Mouse (Mus musculus) intestine, postnatal 0 days (tissue): Measurements from ENCODE around the gene Rwdd2b. TPM values are rescaled to one million over a fixed set of nuclear protein-coding genes. Genes with fewer than 3 reads are reported as not detected.
A peak's percentile ranks its signal among the peaks of the same experiment; 100 is the strongest.

Source experiments
- ATAC-seq: fragments of 200-750 bp; cut with Nextera tagmentation; 2 replicates; pipeline ENCODE4 v1.8.0; 2017; ENCODE audit warnings: mild to moderate bottlenecking, moderate TSS enrichment, moderate library complexity
- H3K27ac ChIP-seq: fragments of 300-500 bp; sonication (generic); 2 replicates; pipeline ENCODE4 v1.5.1; 2014; ENCODE audit warnings: mild to moderate bottlenecking, low read depth, low read length, moderate library complexity
- H3K27me3 ChIP-seq: fragments of 300-500 bp; sonication (generic); replicated peaks from 2 replicates; pipeline ENCODE4 v1.6.1; 2014; ENCODE audit warnings: low read length, mixed read lengths; ENCODE audit not compliant: control insufficient read depth, insufficient read depth
- H3K36me3 ChIP-seq: fragments of 300-500 bp; sonication (generic); 2 replicates; pipeline ENCODE4 v1.6.1; 2014; ENCODE audit warnings: mild to moderate bottlenecking, moderate library complexity; ENCODE audit not compliant: control insufficient read depth, insufficient read depth
- H3K4me1 ChIP-seq: fragments of 300-500 bp; sonication (generic); replicated peaks from 2 replicates; pipeline ENCODE4 v1.6.1; 2014; ENCODE audit warnings: antibody characterized with exemption, low read length, mixed read lengths; ENCODE audit not compliant: control insufficient read depth, insufficient read depth
- H3K4me2 ChIP-seq: fragments of 300-500 bp; sonication (generic); replicated peaks from 2 replicates; pipeline ENCODE4 v1.6.1; 2014; ENCODE audit warnings: low read depth, mild to moderate bottlenecking, moderate library complexity
- H3K4me3 ChIP-seq: fragments of 300-500 bp; sonication (generic); 2 replicates; pipeline ENCODE4 v1.5.1; 2014; ENCODE audit warnings: low read depth, low read length
- H3K9ac ChIP-seq: fragments of 300-500 bp; sonication (generic); 2 replicates; pipeline ENCODE4 v1.6.1; 2014; ENCODE audit warnings: mild to moderate bottlenecking, low read depth, low read length
- H3K9me3 ChIP-seq: fragments of 300-500 bp; sonication (generic); 2 replicates; pipeline ENCODE4 v1.6.1; 2016; ENCODE audit warnings: mixed run types; ENCODE audit not compliant: control insufficient read depth
- CTCF ChIP-seq: sonication (generic); IDR thresholded peaks from 2 replicates; pipeline ENCODE4 v1.5.1; 2016; ENCODE audit warnings: low read depth, mild to moderate bottlenecking, control low read depth, antibody characterized with exemption, moderate library complexity
- WGBS: fragments of 180-500 bp; shearing (Covaris S2); extraction: QIAGEN DNeasy Blood & Tissue Kit; methylation state at CpG from one replicate; pipeline ENCODE4 v1.1.7; 2014; 5-methylcytosine and 5-hydroxymethylcytosine counted together
- polyA plus RNA-seq: library from polyadenylated mRNA; unstranded; fragments of >200 nt; fragmentation: Nextera tagmentation; extraction: Ambion mirVana; gene quantifications from 2 replicates; pipeline ENCODE4 v1.2.1, GENCODE M21; 2015

The Rwdd2b gene
- polyA plus RNA-seq, 1 experiment from 2014 or later = 21.1 TPM

DNA sequence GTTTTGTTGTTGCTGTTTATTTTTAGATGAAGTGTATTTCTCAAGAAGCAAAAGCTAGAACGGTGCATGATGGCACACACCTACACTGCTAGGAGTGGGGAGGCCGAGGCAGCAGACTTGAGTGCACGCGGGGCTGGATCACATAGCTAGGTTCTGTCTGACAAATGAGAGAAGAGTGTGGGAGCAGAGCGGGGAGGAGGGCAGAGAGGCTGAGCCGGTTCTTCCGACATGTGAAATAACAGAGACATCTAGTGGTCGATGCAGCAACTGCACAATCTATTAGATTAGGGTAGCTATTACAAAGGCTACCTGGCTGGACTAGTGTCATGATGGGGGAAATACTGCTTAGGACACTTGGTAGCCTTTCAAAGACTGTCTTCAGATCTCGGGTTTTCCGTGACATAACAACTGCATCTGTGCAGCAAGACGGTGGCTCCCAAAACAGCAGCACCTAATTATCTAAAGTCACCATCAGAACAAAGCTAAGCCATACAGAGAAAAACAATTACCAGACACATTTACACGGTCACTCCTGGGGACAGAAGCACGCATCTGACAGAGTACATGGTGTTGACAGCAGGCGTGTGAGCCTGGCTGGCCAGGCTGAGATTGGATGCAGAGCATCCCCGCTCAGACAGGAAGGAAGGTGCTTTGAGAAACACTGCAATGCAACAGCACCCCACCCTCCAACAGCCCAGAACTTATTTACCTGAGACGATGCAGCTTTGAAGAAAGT is 46.4 kb downstream of the Rwdd2b start:
- 51% methylated on average over 16 of the region's 16 CpGs for WGBS
- peak; percentile 82 for TF ChIP-seq CTCF
- ATAC-seq = peak; percentile 71
- Histone ChIP-seq H3K9ac (no peak overlapping the region), H3K4me1 (no peaks in the 10 kb centered on the region), H3K27me3 (no peaks in the 10 kb centered on the region), H3K9me3 (no peaks in the 10 kb centered on the region), H3K36me3 (peaks cover 58% of the 10 kb centered on the region), H3K4me2 (no peak overlapping the region), H3K27ac (no peak overlapping the region), H3K4me3 (no peak overlapping the region)

DNA sequence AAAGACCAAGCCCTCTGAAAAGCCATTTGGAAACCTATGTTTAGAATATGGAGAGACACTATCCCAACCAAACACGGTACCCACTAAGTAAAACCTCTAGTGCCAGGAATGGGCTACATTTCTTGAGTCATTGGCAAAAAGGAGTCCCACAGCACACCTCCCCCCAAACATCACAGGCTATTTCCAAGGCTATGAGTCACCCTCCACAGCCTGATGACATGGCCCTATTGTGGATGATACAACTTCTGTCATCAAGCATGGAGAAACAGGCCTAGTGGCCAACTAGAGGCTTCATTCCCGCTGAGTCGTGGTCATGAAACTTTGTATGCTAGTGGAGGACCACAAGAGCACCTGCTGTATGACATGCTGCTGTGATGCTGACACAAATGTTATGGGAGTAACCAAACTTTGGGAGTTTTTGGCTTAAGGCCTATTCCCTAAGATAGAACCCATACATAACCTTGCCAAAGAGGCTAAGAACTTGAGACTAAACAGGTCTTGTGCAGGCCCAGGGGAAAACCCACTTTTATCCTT is 52.9 kb downstream of the Rwdd2b start:
- H3K36me3 ChIP-seq = peaks cover 53% of the 10 kb centered on the region
- H3K4me1 ChIP-seq = no peaks in the 10 kb centered on the region
- no peak for ATAC-seq
- no peak overlapping the region for H3K4me2 ChIP-seq
- H3K9me3 ChIP-seq = no peaks in the 10 kb centered on the region
- no peaks in the 10 kb centered on the region for H3K27me3 ChIP-seq
- 97% methylated on average over 3 of the region's 3 CpGs for WGBS
- H3K4me3 ChIP-seq = no peak overlapping the region
- no peak overlapping the region for H3K9ac ChIP-seq
- no peak for TF ChIP-seq CTCF
- H3K27ac ChIP-seq = no peak overlapping the region

DNA sequence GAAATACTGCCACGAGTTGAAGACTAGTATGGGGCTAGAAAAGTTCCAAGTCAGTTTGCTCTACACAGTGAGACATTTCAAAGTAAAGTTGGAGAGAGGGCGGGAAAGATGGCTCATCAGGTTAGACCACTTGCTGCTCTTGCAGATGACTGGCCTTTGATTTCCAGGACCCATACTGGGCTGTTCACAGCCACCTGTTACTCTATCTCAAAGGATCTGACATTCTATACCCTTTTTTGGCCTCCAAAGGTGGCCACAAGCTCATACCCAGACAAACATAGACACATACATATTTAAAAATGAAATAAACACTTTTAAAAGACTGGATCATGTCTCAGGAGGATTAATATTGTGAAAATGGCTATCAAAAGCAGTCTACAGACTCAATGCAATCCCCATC is 56.0 kb downstream of the Rwdd2b start:
- Histone ChIP-seq H3K9me3 (no peaks in the 10 kb centered on the region), H3K36me3 (peaks cover 69% of the 10 kb centered on the region), H3K4me2 (no peak overlapping the region), H3K9ac (no peak overlapping the region), H3K4me1 (no peaks in the 10 kb centered on the region), H3K27me3 (no peaks in the 10 kb centered on the region), H3K4me3 (no peak overlapping the region), H3K27ac (no peak overlapping the region)
- no peak for TF ChIP-seq CTCF
- ATAC-seq = no peak
- WGBS = 85% methylated on average over 2 of the region's 2 CpGs

Other genes starting within 250 kb of the Rwdd2b start
- gene N6amt1, start 86.4 kb downstream of the Rwdd2b start, polyA plus RNA-seq = 16.8 and 18.5 TPM in 2 replicates
- gene Ltn1, start 8.0 kb downstream of the Rwdd2b start, polyA plus RNA-seq = 7.9 and 8.3 TPM in 2 replicates
- gene Usp16, start 14.1 kb upstream of the Rwdd2b start, polyA plus RNA-seq = 38.1 and 39.5 TPM in 2 replicates
- gene Cct8, start 55.3 kb upstream of the Rwdd2b start, polyA plus RNA-seq = 156 and 157 TPM in 2 replicates
- 0.35 and 0.43 TPM in 2 replicates for gene Map3k7cl, start 112.8 kb upstream of the Rwdd2b start, polyA plus RNA-seq